Mouse (Mus musculus) myocyte (in vitro differentiated cells): ENCODE measurements around the gene Zfp566. TPM values are rescaled to one million over a fixed set of nuclear protein-coding genes. Genes with fewer than 3 reads are reported as not detected.

Experiments
- H3K27me3 ChIP-seq: one replicate; pipeline ENCODE4 v1.6.1; 2011; ENCODE audit not compliant: control insufficient read depth, insufficient read depth, insufficient read length
- H3K36me3 ChIP-seq: one replicate; pipeline ENCODE4 v1.6.1; 2011; ENCODE audit not compliant: control insufficient read depth, insufficient read depth
- H3K4me2 ChIP-seq: one replicate; pipeline ENCODE4 v1.6.1; 2011; ENCODE audit warnings: low read depth, control low read depth
- H3K4me3 ChIP-seq: one replicate; pipeline ENCODE4 v1.5.1; 2011; ENCODE audit warnings: mild to moderate bottlenecking, control low read depth, moderate library complexity
- H3K79me2 ChIP-seq: one replicate; pipeline ENCODE4 v1.6.1; 2011; ENCODE audit not compliant: control insufficient read depth, insufficient read depth
- H3ac ChIP-seq: one replicate; pipeline ENCODE4 v1.6.1; 2011; ENCODE audit not compliant: control insufficient read depth, insufficient read length
- CEBPB ChIP-seq: IDR thresholded peaks from 2 replicates; pipeline ENCODE4 v1.6.1; 2011; ENCODE audit warnings: mild to moderate bottlenecking, moderate library complexity; ENCODE audit not compliant: poor library complexity, insufficient read depth, severe bottlenecking
- E2F4 ChIP-seq: IDR thresholded peaks from one replicate; pipeline ENCODE4 v1.6.1; 2011; ENCODE audit warnings: mild to moderate bottlenecking, control low read depth, moderate library complexity; ENCODE audit not compliant: insufficient read depth
- MAX ChIP-seq: IDR thresholded peaks from one replicate; pipeline ENCODE4 v1.6.1; 2011; ENCODE audit warnings: low read depth, mild to moderate bottlenecking, control low read depth
- MYOD1 ChIP-seq, 3 experiments: IDR thresholded peaks; one replicate each; pipeline ENCODE4 v1.6.1; 2011; ENCODE audit warnings: control low read depth in 2 of 3, low read depth in 2 of 3, mild to moderate bottlenecking in 2 of 3, moderate library complexity in 1 of 3; ENCODE audit not compliant: insufficient read length in 2 of 3, control insufficient read depth in 1 of 3
- MYOG ChIP-seq, 3 experiments: IDR thresholded peaks; one replicate each; pipeline ENCODE4 v1.6.1; 2011; ENCODE audit warnings: control low read depth in 2 of 3, low read depth in 2 of 3, mild to moderate bottlenecking in 2 of 3; ENCODE audit not compliant: insufficient read length in 2 of 3, control insufficient read depth in 1 of 3, insufficient read depth in 1 of 3
- POLR2A ChIP-seq: IDR thresholded peaks from one replicate; pipeline ENCODE4 v1.6.1; 2011; ENCODE audit warnings: low read depth, mild to moderate bottlenecking, control low read depth, moderate library complexity; ENCODE audit not compliant: insufficient read length
- POLR2AphosphoS2 ChIP-seq: IDR thresholded peaks from one replicate; pipeline ENCODE4 v1.6.1; 2011; ENCODE audit warnings: low read depth, control low read depth; ENCODE audit not compliant: insufficient read length
- REST ChIP-seq: IDR thresholded peaks from one replicate; pipeline ENCODE4 v1.6.1; 2011; ENCODE audit warnings: mild to moderate bottlenecking, control low read depth, moderate library complexity; ENCODE audit not compliant: insufficient read depth, insufficient read length
- SRF ChIP-seq: IDR thresholded peaks from one replicate; pipeline ENCODE4 v1.6.1; 2011; ENCODE audit warnings: low read depth; ENCODE audit not compliant: control insufficient read depth, insufficient read length
- TCF12 ChIP-seq: IDR thresholded peaks from one replicate; pipeline ENCODE4 v1.6.1; 2011; ENCODE audit warnings: mild to moderate bottlenecking, control low read depth; ENCODE audit not compliant: poor library complexity, insufficient read depth, severe bottlenecking
- TCF3 ChIP-seq: IDR thresholded peaks from one replicate; pipeline ENCODE4 v1.6.1; 2011; ENCODE audit warnings: low read depth, control low read depth; ENCODE audit not compliant: insufficient read length
- USF1 ChIP-seq: IDR thresholded peaks from one replicate; pipeline ENCODE4 v1.6.1; 2011; ENCODE audit warnings: low read depth, mild to moderate bottlenecking, control low read depth, moderate library complexity
- polyA plus RNA-seq: library from polyadenylated mRNA; unstranded; fragments of >200 nt; fragmentation: generic; extraction: Trizol; gene quantifications from one replicate; pipeline ENCODE4 v1.2.1, GENCODE M21; 2012; ENCODE audit warnings: missing spikeins

Gene Zfp566
- polyA plus RNA-seq, 1 experiment = 4.3 TPM

DNA sequence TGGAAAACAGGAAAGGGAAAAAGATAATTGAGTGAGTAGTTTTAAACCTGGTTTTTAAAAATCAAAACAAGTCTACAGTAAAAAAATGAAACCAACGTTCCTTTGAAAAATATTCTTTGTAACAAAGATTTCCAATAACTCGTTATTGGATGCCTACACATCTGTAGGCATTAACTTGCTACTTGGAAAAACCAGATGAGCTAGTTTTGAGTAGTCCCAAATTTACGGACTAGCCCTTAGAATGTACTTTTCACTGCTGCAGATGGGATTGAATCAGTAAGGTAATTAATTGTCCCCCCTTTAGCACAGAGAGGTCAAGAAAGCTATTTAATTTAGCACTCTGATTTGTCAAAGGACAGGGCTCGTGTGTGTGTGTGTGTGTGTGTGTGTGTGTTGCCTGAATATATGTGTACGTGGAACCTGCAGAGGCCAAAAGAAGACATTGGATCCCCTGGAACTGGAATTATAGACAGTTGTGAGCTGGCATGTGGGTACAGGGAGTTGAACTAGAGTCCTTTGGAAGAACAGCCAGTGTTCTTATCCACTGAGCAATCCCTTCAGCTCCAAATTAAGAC, 5.3 kb upstream of the Zfp566 start:
- H3K4me2 ChIP-seq = peak overlapping the region; percentile 98
- no peaks in the 10 kb centered on the region for H3K27me3 ChIP-seq
- TF ChIP-seq CEBPB (no peak), MYOD1 (IDR thresholded peaks at IDR 0.05; ENCODE audit: control insufficient read depth in 1 of 3, insufficient read length in 2 of 3, low read depth in 2 of 3) (no peak), POLR2A (no peak), POLR2AphosphoS2 (no peak), REST (no peak), TCF3 (no peak), E2F4 (no peak), MYOG (IDR thresholded peaks at IDR 0.05; ENCODE audit: control insufficient read depth in 1 of 3, insufficient read depth in 1 of 3, insufficient read length in 2 of 3, low read depth in 2 of 3) (no peak), SRF (no peak), MAX (no peak), TCF12 (no peak), USF1 (no peak)
- no peak overlapping the region for H3ac ChIP-seq
- H3K36me3 ChIP-seq = peaks cover 16% of the 10 kb centered on the region
- peaks cover 43% of the 10 kb centered on the region for H3K79me2 ChIP-seq
- H3K4me3 ChIP-seq = peak overlapping the region; percentile 67

DNA sequence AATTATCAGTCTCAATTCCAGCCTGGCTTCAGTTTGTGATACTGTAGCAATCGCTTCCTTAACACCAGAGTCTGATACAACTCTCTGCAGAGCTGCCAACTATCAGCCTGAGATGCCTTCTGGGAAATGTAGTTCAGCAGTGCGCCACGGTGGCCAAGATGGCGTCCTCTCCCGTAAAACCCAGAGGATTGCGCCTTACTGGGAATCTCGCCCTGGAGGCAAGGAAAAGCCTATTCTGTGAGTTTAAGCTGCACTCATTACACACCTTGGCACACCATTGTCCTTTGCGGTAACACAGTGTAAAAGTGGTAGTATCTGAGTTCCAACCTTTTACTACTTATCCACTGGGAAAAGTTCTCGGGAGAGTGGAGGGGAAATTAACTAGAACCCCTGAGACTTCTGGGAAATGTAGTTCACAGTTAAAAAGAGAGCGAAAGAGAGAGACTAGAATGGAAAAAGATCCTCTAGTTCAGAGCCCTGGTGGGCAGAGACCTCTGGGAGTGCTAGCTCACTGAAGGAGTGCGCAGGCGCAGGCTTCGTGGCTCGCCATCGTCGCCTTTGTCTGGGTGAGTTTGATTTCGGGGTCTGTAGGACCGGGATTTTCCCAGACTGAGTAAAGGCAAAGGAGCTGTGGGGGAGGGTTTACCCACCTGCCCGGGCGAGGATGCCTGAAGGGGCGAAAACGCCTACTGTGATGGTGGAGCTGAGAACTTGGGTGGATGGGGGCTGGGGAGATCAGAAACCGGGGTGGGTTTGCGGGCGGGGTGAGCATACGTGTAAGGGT, 4.5 kb upstream of the Zfp566 start, which contains the start of gene Zfp260:
Gene Zfp260 (plus strand): TSS at position 132 of the 784 bp plus-strand sequence.
- peak; percentile 68 for TF ChIP-seq POLR2A
- no peak for TF ChIP-seq CEBPB
- Histone ChIP-seq H3ac (peak within 1 kb of the TSS; percentile 18), H3K27me3 (no peaks in the 10 kb centered on the region), H3K4me2 (peak within 1 kb of the TSS; percentile 98), H3K4me3 (peak within 1 kb of the TSS; percentile 67), H3K36me3 (peaks cover 8% of the 10 kb centered on the region), H3K79me2 (peaks cover 40% of the 10 kb centered on the region)

DNA sequence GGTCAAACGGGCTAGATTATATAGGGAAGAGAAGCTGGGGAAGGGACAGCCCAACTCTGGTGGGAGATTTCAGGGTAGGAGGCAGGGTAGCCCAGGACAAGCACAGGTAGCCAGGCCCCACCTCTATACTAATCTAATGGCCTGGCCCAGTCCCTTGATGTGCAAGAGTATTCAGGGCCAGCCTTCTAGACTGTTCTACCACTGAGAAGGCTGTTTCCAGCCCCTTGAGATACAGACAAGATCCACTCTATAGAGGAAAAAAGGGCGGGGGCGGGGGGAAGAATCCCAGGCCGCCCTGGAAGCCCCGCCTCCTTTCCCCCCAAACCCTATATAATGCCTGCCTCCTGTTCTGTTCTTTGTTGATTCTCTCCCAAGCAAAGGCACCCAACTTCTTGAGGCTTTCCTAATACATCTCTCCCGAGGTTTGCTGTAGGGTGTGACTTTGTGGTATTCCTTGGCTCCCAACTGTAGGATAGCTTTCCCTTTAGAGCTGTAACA, 3.6 kb upstream of the Zfp566 start:
- Histone ChIP-seq H3K27me3 (no peaks in the 10 kb centered on the region), H3K4me3 (peak overlapping the region; percentile 67), H3ac (no peak overlapping the region), H3K36me3 (peaks cover 2% of the 10 kb centered on the region), H3K4me2 (peak overlapping the region; percentile 98), H3K79me2 (peaks cover 47% of the 10 kb centered on the region)
- TF ChIP-seq POLR2AphosphoS2 (no peak), SRF (no peak), POLR2A (no peak), MYOD1 (IDR thresholded peaks at IDR 0.05; ENCODE audit: control insufficient read depth in 1 of 3, insufficient read length in 2 of 3, low read depth in 2 of 3) (no peak), MAX (no peak), E2F4 (no peak), TCF12 (no peak), CEBPB (no peak)

DNA sequence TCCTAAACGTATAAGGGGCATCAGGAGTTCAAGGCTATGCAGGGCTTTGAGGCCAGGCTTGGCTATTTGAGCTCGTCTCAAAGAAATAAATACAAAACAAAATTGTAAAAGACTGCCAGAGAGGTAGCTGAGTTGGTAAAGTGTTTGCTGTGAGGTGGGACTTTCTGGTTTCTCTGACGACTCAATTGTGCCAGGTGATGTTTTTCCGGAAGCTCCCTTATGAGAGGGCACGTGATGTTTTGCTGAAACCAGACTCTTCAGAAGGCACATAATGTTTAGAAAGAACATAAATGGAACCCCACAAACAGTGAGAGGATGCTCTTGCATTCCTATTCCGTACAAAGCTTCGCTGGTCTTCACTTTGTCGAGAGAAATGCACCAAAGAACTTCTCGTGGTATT, 2.3 kb upstream of the Zfp566 start:
- no peak overlapping the region for H3K4me3 ChIP-seq
- no peaks in the 10 kb centered on the region for H3K36me3 ChIP-seq
- H3K4me2 ChIP-seq = no peak overlapping the region
- TF ChIP-seq SRF (no peak), E2F4 (no peak), MYOG (IDR thresholded peaks at IDR 0.05; ENCODE audit: control insufficient read depth in 1 of 3, insufficient read depth in 1 of 3, insufficient read length in 2 of 3, low read depth in 2 of 3) (no peak), POLR2AphosphoS2 (no peak), REST (no peak)
- no peak overlapping the region for H3ac ChIP-seq
- no peaks in the 10 kb centered on the region for H3K27me3 ChIP-seq
- peaks cover 38% of the 10 kb centered on the region for H3K79me2 ChIP-seq

DNA sequence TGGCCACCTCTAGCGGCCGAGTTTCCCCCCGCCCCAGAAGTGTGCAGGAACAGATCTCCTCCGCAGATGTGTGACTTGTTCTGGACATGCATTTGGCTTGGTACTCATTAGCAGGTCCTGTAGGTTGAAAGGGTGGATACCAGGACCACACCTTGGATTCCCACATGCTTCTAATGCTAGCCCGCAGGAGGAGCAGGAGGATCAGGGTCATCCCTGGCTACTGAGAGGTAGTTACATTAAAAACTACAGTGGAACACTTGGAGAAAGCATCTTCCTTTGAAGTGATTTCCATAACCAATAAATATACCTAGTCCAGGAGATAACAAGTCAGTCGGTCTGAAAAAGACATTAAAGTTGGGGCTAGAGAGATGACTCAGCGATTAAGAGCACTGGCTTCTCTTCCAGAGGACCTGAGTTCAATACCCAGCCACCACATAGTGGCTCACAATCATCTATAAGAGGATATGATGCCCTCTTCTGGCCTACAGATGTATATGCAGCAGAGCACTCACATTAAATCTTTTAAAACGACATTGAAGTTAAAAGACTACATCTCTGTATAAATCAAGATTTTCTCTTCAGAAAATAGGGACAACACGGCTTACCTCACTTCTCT, 751 bp upstream of the Zfp566 start:
- TF ChIP-seq REST (no peak), MYOG (IDR thresholded peaks at IDR 0.05; ENCODE audit: control insufficient read depth in 1 of 3, insufficient read depth in 1 of 3, insufficient read length in 2 of 3, low read depth in 2 of 3) (no peak), MAX (no peak), TCF12 (no peak), POLR2AphosphoS2 (no peak), E2F4 (no peak), SRF (no peak), TCF3 (no peak), MYOD1 (IDR thresholded peaks at IDR 0.05; ENCODE audit: control insufficient read depth in 1 of 3, insufficient read length in 2 of 3, low read depth in 2 of 3) (no peak), CEBPB (no peak), POLR2A (no peak), USF1 (no peak)
- Histone ChIP-seq H3K79me2 (peaks cover 22% of the 10 kb centered on the region), H3K4me2 (peak overlapping the region; percentile 71), H3K4me3 (peak overlapping the region; percentile 72), H3ac (no peak overlapping the region), H3K36me3 (no peaks in the 10 kb centered on the region), H3K27me3 (no peaks in the 10 kb centered on the region)
